18 mouse cellular contexts compared by ENCODE assay signal in the genomic region with DNA sequence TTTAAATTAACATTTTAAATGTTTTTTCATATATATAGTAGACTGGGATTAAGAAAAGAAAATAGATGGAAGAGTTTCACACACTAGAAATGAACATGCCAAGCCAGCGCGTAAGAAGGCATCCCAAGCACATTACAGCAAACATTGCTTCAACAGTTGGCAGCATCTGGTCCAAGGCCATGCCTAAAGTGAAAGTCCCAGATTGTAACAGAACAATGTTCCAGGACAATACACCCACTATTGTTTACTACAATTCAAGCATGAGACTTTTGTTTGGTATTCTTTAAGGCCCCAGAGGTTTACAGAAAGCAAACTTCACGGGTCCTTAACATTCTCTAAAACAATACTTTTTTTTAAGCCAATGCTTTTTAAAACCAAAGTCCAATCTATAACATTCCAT.
A peak's percentile ranks its signal among the peaks of the same experiment; 100 is the strongest.
DNase-seq lines count a peak whose midpoint lies in the region; ATAC-seq and TF ChIP-seq lines count a peak whose summit lies in the region.
"Had no signal": no experiment of that assay in that cellular context is flagged by ENCODE, and none has a peak within 500 bp of the region (broad histone marks: within the 10 kb centered on the region; RNA-seq: fewer than 3 reads in every experiment).

No protein-coding gene starts in this region.

- no peak for TF ChIP-seq CTCF in gastrocnemius, adult 2 months (IDR thresholded peaks at IDR 0.05)

- no peak for ATAC-seq in megakaryocyte, adult 5-6 weeks (ENCODE audit: poor library complexity, severe bottlenecking)
- ATAC-seq: forebrain, embryonic 16.5 days had no signal

- peak overlapping the region; percentile 6; the same call in 1 of the 2 replicates for H3K27ac ChIP-seq in gastrocnemius, adult 2 months
- H3K27ac ChIP-seq: heart, embryonic 13.5 days; limb, embryonic 12.5 days had no signal

- no peak overlapping the region for H3K4me3 ChIP-seq in gastrocnemius, adult 2 months
- H3K4me3 ChIP-seq: erythroblast, embryonic 14.5 days; heart, embryonic 13.5 days; limb, embryonic 12.5 days had no signal

- intact Hi-C loops in gastrocnemius, adult 2 months (cut with DNase I), result no loop called here
- intact Hi-C loops in heart, postnatal 36 days (cut with DNase I), result no loop called here

- no peak for DNase-seq in gastrocnemius, adult 2 months
- no peak for DNase-seq in gastrocnemius, postnatal 4 days (ENCODE audit: low spot score in 2 of 2)
- DNase-seq in 3T3-L1 (ENCODE audit: low read depth, low spot score), result peak; percentile 31
- peak; percentile 16 for DNase-seq in NIH3T3 (ENCODE audit: low read depth)
- peak; percentile 37 for DNase-seq in embryo, embryonic 11 days
- DNase-seq in cerebellum, postnatal 14 days, result no peak
- no peak for DNase-seq in heart, postnatal 36 days
- DNase-seq: cerebellum, adult 2 months; heart, adult 11 months; heart, postnatal 4 days; kidney, adult 18-20 months; kidney, postnatal 14 days; layer of hippocampus, adult 9-11 months had no signal

Comparison
In these comparisons a context has a peak if more than half of its experiments do, and no peak if none do; other contexts are left out.
1. DNase-seq: peak in 3T3-L1 (single experiment), NIH3T3 (single experiment) and embryo, embryonic 11 days (single experiment); none in gastrocnemius, adult 2 months (single experiment), gastrocnemius, postnatal 4 days (0 of 2), cerebellum, postnatal 14 days (0 of 2) and heart, postnatal 36 days (0 of 2).